ENCODE assay signal across 21 mouse cellular contexts in genomic region chr13:97616919-97617318, GRCm38 (mm10).
DNase-seq lines count a peak whose midpoint lies in the region; ATAC-seq and TF ChIP-seq lines count a peak whose summit lies in the region.
"Had no signal": no experiment of that assay in that cellular context is flagged by ENCODE, and none has a peak within 500 bp of the region (broad histone marks: within the 10 kb centered on the region; RNA-seq: fewer than 3 reads in every experiment).

No protein-coding gene starts in this region.

- H3K27ac ChIP-seq in intestine, embryonic 14.5 days (ENCODE audit: low read depth), result peak overlapping the region; percentile 78
- H3K27ac ChIP-seq in intestine, postnatal 0 days (ENCODE audit: low read depth, low read length), result no peak overlapping the region
- H3K27ac ChIP-seq in lung, embryonic 16.5 days (ENCODE audit: low read length), result peak overlapping the region; percentile 86
- H3K27ac ChIP-seq in limb, embryonic 12.5 days, result 0 out of 2 replicates have a peak overlapping the region, but pooled peaks have one; percentile 47
- H3K27ac ChIP-seq: heart, adult 2 months; hindbrain, embryonic 12.5 days; liver, embryonic 13.5 days had no signal

- TF ChIP-seq CTCF in intestine, postnatal 0 days (IDR thresholded peaks at IDR 0.05; ENCODE audit: low read depth), result no peak

- ATAC-seq in intestine, embryonic 14.5 days (replicated peaks; ENCODE audit: low FRiP score, low TSS enrichment, low read depth), result no peak
- ATAC-seq in intestine, postnatal 0 days, result no peak
- ATAC-seq in lung, embryonic 16.5 days (ENCODE audit: low read depth), result no peak
- no peak for ATAC-seq in limb, embryonic 12.5 days (ENCODE audit: insufficient number of reproducible peaks, insufficient read depth, low FRiP score, low TSS enrichment, low read depth)
- ATAC-seq in megakaryocyte progenitor cell, adult 5-6 weeks (replicated peaks; ENCODE audit: poor library complexity), result no peak
- ATAC-seq: forebrain, embryonic 16.5 days had no signal

- peaks cover 14% of the 10 kb centered on the region; the same call in 1 of the 2 replicates for H3K4me1 ChIP-seq in intestine, embryonic 14.5 days (replicated peaks; ENCODE audit: control insufficient read depth, insufficient read depth, low read length)
- H3K4me1 ChIP-seq in intestine, postnatal 0 days (replicated peaks; ENCODE audit: control insufficient read depth, insufficient read depth, low read length), result peaks cover 8% of the 10 kb centered on the region
- peaks cover 16% of the 10 kb centered on the region for H3K4me1 ChIP-seq in lung, embryonic 16.5 days (replicated peaks; ENCODE audit: control insufficient read depth, insufficient read depth, low read length)
- H3K4me1 ChIP-seq in limb, embryonic 12.5 days (replicated peaks), result peaks cover 9% of the 10 kb centered on the region

- no peaks in the 10 kb centered on the region for H3K9me3 ChIP-seq in intestine, embryonic 14.5 days (ENCODE audit: control insufficient read depth, low read length)
- H3K9me3 ChIP-seq in intestine, postnatal 0 days (ENCODE audit: control insufficient read depth), result no peaks in the 10 kb centered on the region
- no peaks in the 10 kb centered on the region for H3K9me3 ChIP-seq in lung, embryonic 16.5 days (ENCODE audit: control insufficient read depth, low read length)
- H3K9me3 ChIP-seq in limb, embryonic 12.5 days, result no peaks in the 10 kb centered on the region
- H3K9me3 ChIP-seq: forebrain, embryonic 10.5 days; hindbrain, embryonic 12.5 days; limb, embryonic 13.5 days; liver, embryonic 13.5 days had no signal

- DNase-seq in intestine, embryonic 14.5 days (ENCODE audit: low spot score), result no peak
- DNase-seq in lung, adult 18-20 months, result no peak
- DNase-seq in embryo, embryonic 11 days, result no peak
- DNase-seq in right cerebral cortex, adult 2 months (ENCODE audit: low spot score in 2 of 2), result no peak
- DNase-seq: cerebellum, adult 2 months; cerebellum, postnatal 36 days; liver, embryonic 13.5 days; midbrain, embryonic 14.5 days; right cerebral cortex, postnatal 25 days; spleen, adult 18-20 months; thymus, adult 18-20 months; thymus, postnatal 36 days had no signal

- H3K9ac ChIP-seq in intestine, embryonic 14.5 days (ENCODE audit: low read length), result no peak overlapping the region
- H3K9ac ChIP-seq in intestine, postnatal 0 days (ENCODE audit: low read depth, low read length), result no peak overlapping the region
- peak overlapping the region; percentile 9; the same call in 1 of the 2 replicates for H3K9ac ChIP-seq in lung, embryonic 16.5 days (ENCODE audit: low read length)
- H3K9ac ChIP-seq in limb, embryonic 12.5 days (replicated peaks), result no peak overlapping the region
- H3K9ac ChIP-seq: hindbrain, embryonic 12.5 days; limb, embryonic 13.5 days; liver, embryonic 13.5 days had no signal

- H3K27me3 ChIP-seq in intestine, embryonic 14.5 days (replicated peaks; ENCODE audit: control insufficient read depth, insufficient read depth, low read length), result no peaks in the 10 kb centered on the region
- no peaks in the 10 kb centered on the region for H3K27me3 ChIP-seq in intestine, postnatal 0 days (replicated peaks; ENCODE audit: control insufficient read depth, insufficient read depth, low read length)
- H3K27me3 ChIP-seq in lung, embryonic 16.5 days (ENCODE audit: control insufficient read depth, insufficient read depth, low read depth, low read length), result no peaks in the 10 kb centered on the region
- H3K27me3 ChIP-seq in limb, embryonic 12.5 days, result no peaks in the 10 kb centered on the region
- H3K27me3 ChIP-seq: hindbrain, embryonic 12.5 days; limb, embryonic 13.5 days; liver, embryonic 13.5 days had no signal

- H3K36me3 ChIP-seq in intestine, embryonic 14.5 days (ENCODE audit: control insufficient read depth, insufficient read depth, low read length), result no peaks in the 10 kb centered on the region
- H3K36me3 ChIP-seq in intestine, postnatal 0 days (ENCODE audit: control insufficient read depth, insufficient read depth), result no peaks in the 10 kb centered on the region
- H3K36me3 ChIP-seq in lung, embryonic 16.5 days (ENCODE audit: control insufficient read depth, insufficient read depth, low read length), result no peaks in the 10 kb centered on the region
- no peaks in the 10 kb centered on the region for H3K36me3 ChIP-seq in limb, embryonic 12.5 days
- H3K36me3 ChIP-seq: forebrain, embryonic 10.5 days; hindbrain, embryonic 12.5 days; limb, embryonic 13.5 days; liver, embryonic 13.5 days had no signal

- no peak overlapping the region for H3K4me2 ChIP-seq in intestine, embryonic 14.5 days (ENCODE audit: low read length)
- no peak overlapping the region for H3K4me2 ChIP-seq in intestine, postnatal 0 days (replicated peaks; ENCODE audit: low read depth)
- no peak overlapping the region for H3K4me2 ChIP-seq in lung, embryonic 16.5 days (ENCODE audit: low read depth, low read length)
- no peak overlapping the region for H3K4me2 ChIP-seq in limb, embryonic 12.5 days
- H3K4me2 ChIP-seq: hindbrain, embryonic 12.5 days; liver, embryonic 13.5 days had no signal

- H3K4me3 ChIP-seq in intestine, embryonic 14.5 days (ENCODE audit: low read depth, low read length), result no peak overlapping the region
- no peak overlapping the region for H3K4me3 ChIP-seq in intestine, postnatal 0 days (ENCODE audit: low read depth, low read length)
- no peak overlapping the region for H3K4me3 ChIP-seq in lung, embryonic 16.5 days (ENCODE audit: low read length)
- H3K4me3 ChIP-seq in limb, embryonic 12.5 days (replicated peaks), result no peak overlapping the region
- H3K4me3 ChIP-seq: forebrain, embryonic 10.5 days; heart, adult 2 months; hindbrain, embryonic 12.5 days; limb, embryonic 13.5 days; liver, embryonic 13.5 days had no signal
